Mouse (Mus musculus): ENCODE results near the gene Mrgpra9.
"Not testable (repeated sequence)": the region's sequence is repeated elsewhere in the genome, so short reads cannot be mapped to it uniquely, and the experiment has no call there.

Mrgpra9 gene

GRCm38 (mm10) chr7:47252770-47253169 lies at the start of gene Mrgpra9:
Gene Mrgpra9 (minus strand): TSS chr7:47252848.
- no peak for DNase-seq

DNA sequence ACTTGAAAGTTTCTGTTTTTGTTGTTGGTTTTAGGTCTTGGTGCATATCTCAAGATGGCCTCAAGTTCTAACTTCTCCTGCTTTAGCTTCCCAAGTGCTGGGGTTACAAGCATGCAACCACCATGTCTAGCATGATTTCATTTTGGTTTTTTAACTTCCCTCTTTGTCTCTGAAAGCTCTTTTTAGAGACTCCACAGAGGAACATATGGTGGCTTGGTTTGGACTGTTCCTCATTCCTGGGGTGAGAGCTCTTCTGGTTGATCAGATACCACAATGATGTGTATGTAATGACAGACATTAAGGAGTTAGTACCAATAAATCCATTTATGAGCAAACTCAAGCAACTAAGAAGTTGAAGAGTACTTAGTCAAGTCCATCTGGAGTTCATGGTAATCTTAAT lies 47.0 kb upstream of the Mrgpra9 start:
- DNase-seq: not testable (repeated sequence)

DNA sequence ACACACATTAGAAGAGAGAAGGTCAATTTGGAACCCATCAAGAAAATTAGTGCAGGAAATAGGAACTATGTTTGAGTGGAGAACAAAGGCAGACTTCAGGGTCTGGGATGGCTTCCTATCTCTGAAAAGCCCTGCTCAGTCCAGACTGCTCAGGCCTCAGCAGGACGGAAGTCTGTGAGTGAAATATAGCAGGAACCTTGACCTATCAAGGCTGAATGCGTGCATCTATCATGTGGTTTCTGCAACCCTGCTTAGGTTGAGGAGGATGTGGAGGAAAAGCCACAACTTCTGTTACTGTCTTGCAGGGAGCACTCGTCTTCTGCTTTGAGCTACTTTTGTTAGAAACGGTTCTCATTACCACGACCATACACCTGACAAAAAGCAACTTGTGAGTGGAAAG lies 18.9 kb upstream of the Mrgpra9 start:
- DNase-seq: not testable (repeated sequence)

- DNase-seq: no peak
Measured at GRCm38 (mm10) chr7:47244658-47245057, 8.0 kb downstream of the Mrgpra9 start.

- DNase-seq: no peak
Measured at GRCm38 (mm10) chr7:47204830-47205229, 47.8 kb downstream of the Mrgpra9 start, which contains the start of gene Mrgpra6. Gene Mrgpra6 (minus strand): TSS chr7:47204920.

GRCm38 (mm10) chr7:47195271-47195670 lies 57.4 kb downstream of the Mrgpra9 start:
- no peak for DNase-seq

All from cerebellum, adult 11-12 months (tissue).